17 mouse cellular contexts compared by ENCODE assay signal in the genomic region with DNA sequence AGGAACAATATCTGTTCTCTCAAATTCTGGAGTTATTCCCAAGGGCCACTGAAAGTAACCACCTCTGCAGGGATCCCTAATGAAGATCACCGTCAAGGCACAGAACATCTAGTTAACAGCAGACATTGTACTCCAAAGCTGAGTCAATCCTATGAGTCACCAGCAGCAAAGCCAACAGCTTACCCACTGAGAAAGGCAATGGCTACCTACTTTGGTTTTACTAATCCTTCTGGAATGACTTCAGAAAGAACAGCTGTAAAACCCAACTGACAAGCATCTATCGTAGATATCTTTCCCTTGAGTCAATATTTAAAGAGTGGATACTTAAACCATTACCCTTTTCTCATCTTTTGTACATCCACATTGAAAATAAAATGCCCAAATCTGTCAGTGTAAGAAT.
"Had no signal": no experiment of that assay in that cellular context is flagged by ENCODE, and none has a peak within 500 bp of the region (broad histone marks: within the 10 kb centered on the region; RNA-seq: fewer than 3 reads in every experiment).

No protein-coding gene starts in this region.

- H3K9me3 ChIP-seq: limb, embryonic 10.5 days; liver, embryonic 15.5 days; midbrain, embryonic 10.5 days; neural tube, embryonic 12.5 days; stomach, embryonic 15.5 days had no signal

- DNase-seq: kidney, adult 9 months; kidney, postnatal 36 days; lung, adult 2 months; lung, postnatal 36 days; midbrain, embryonic 14.5 days; retina, postnatal 1 day; right cerebral cortex, postnatal 4 days; thymus, adult 2 months; thymus, postnatal 25 days had no signal

- H3K4me1 ChIP-seq: limb, embryonic 10.5 days; liver, embryonic 15.5 days; midbrain, embryonic 10.5 days; neural tube, embryonic 12.5 days; stomach, embryonic 15.5 days had no signal

- H3K36me3 ChIP-seq: limb, embryonic 10.5 days; liver, embryonic 15.5 days; midbrain, embryonic 10.5 days; neural tube, embryonic 12.5 days; stomach, embryonic 15.5 days had no signal

- H3K27ac ChIP-seq: kidney, postnatal 0 days; limb, embryonic 10.5 days; liver, embryonic 15.5 days; midbrain, embryonic 10.5 days; neural tube, embryonic 12.5 days; stomach, embryonic 15.5 days had no signal

- ATAC-seq: lung, postnatal 0 days had no signal

- H3K27me3 ChIP-seq: liver, embryonic 15.5 days; neural tube, embryonic 12.5 days; stomach, embryonic 15.5 days had no signal

- H3K9ac ChIP-seq: liver, embryonic 15.5 days; neural tube, embryonic 12.5 days; stomach, embryonic 15.5 days had no signal

- H3K4me2 ChIP-seq: liver, embryonic 11.5 days; liver, embryonic 15.5 days; neural tube, embryonic 12.5 days; stomach, embryonic 15.5 days had no signal

- H3K4me3 ChIP-seq: limb, embryonic 10.5 days; liver, embryonic 15.5 days; midbrain, embryonic 10.5 days; neural tube, embryonic 12.5 days; stomach, embryonic 15.5 days had no signal
